Mouse (Mus musculus): ENCODE results near the gene Enpp6. TPM values are rescaled to one million over a fixed set of nuclear protein-coding genes. Genes with fewer than 3 reads are reported as not detected.
A peak's percentile ranks its signal among the peaks of the same experiment; 100 is the strongest.

Gene Enpp6
- total RNA-seq (2021): 10 to 100 TPM; 17.7 to 22.8 TPM

DNA sequence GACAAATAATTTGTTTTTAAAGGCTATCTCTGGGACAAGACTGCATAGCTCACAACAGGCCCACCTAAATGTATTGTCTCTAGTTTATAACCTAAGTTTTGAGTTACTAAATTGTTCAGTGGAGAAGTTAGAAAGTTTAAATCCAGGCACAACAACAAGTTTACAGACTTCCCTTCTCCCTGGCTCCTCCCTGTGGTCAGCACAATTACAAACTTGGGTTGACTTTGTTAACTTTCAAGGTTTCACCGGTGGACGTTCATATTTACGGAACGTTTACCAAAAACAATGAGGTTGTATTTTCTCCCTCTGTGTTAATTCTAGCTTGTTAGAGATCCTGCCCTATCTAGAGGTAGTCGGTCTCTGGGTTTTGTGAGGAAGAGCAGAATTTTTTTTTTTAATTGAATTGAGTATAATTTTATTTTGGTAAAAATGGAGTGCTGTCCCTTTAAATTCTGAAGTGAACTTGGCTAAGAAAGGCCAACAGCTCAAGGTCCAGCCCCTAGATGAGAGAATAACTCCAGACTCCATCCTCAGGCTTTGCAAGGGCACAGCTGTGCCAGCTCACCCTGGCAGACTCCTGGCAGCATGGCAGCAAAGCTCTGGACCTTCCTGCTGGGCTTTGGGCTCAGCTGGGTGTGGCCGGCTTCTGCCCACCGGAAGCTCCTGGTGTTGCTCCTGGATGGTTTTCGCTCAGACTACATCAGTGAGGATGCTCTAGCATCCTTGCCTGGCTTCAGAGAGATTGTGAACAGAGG lies at the start of gene Enpp6:
Gene Enpp6 (plus strand): TSS at position 502 of the 755 bp plus-strand sequence.
- DNase-seq (ENCODE audit: extremely low spot score in 1 of 2, low spot score in 1 of 2): no peak

GRCm38 (mm10) chr8:46938218-46938617 lies 48.5 kb upstream of the Enpp6 start:
- no peak for DNase-seq (ENCODE audit: extremely low spot score in 1 of 2, low spot score in 1 of 2)

- no peak for DNase-seq (ENCODE audit: extremely low spot score in 1 of 2, low spot score in 1 of 2)
Measured at GRCm38 (mm10) chr8:46941295-46941694, 45.4 kb upstream of the Enpp6 start.

DNA sequence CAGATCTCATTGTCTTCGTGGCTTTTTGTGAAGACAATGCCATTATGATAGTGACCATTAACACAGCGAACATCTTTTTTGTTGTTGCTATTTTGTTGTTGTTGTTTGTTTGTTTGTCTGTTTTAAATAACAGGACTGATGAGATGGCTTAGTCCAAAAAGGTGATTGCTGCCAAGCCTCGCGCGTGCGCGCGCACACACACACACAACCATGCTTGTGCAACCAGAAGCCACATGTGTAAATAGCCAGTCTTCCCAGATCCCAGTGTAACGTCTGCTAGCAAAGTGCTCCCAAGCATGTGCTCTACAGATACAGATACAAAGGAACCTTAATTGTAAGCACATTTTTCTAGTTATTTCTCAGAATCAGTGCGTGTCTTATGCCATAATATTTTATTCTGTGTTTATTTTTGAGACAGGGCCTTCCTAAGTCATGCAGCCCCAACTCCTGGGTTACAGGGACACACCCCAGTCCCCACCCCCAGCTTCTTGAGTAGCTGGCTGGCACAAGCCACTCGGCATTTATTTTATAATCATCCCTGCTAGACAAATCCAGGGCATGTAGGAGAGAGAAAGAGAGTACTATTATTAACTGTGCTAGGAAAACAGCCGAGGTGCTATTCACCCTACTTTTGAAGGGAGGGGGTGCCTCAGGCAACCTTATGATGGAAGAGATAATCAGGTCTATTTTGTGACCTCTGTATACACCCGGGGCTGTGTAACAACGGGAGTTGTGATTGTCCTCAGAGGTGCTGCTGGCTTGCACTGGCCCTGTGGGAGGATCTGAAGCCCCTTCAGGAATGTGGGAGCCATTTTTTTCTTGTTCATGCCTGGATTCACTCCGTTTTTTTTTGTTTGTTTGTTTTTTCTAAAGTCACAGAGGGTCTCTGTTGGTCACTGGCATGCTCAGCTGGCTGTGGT lies 44.7 kb upstream of the Enpp6 start:
- no peak for DNase-seq (ENCODE audit: extremely low spot score in 1 of 2, low spot score in 1 of 2)

DNA sequence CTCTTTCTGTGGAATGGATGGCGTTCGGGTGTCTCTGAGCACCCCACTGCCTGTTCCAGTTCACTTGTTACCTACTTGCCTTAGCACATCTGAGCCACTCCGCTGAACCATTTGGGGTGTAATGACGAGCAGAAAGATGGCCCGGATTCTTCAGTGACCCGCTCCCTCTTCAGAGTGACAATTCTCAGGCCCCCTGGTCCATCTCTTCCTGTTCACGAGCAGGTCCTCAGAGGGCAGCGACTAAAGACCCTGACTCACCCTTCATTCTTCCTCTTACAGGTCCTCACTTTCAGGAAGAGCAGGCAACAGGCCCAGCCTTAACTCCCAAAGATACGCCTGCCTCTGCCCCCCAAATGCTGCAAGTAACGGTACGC lies 44.0 kb upstream of the Enpp6 start:
- no peak for DNase-seq (ENCODE audit: extremely low spot score in 1 of 2, low spot score in 1 of 2)

GRCm38 (mm10) chr8:46943337-46943736 lies 43.4 kb upstream of the Enpp6 start:
- DNase-seq (ENCODE audit: extremely low spot score in 1 of 2, low spot score in 1 of 2): no peak

GRCm38 (mm10) chr8:46946181-46946580 lies 40.5 kb upstream of the Enpp6 start:
- no peak for DNase-seq (ENCODE audit: extremely low spot score in 1 of 2, low spot score in 1 of 2)

DNA sequence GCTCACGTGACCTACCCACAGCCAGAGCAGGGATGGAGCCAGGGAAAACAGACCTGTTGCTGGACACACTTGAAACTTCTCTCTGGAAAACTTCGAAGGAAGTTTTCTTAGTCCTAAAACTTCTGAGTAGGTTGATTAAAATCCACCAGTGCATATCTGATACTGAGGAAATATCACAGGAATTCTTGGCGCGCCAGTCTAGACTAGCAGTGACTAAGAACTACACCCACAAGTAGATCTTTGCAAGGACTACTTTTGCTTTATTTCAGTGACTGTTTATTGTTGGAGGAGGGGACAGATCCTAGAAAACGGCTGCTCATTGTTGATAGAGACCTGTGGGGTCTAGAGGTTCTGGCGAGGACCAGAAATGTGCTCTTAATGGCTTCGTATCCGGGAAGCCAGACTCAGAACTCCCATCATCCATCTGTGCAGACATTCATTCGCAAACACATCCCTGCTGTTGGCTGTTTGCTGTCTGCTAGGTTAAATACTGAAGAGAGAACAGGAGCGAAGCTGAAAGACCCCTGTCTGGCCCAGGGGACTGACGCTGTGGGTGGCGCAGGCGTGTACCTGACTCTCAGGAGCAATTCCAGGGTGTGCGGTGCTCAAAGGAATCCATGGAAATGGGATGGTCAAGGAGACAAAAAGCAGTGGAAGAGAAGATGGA lies 38.5 kb upstream of the Enpp6 start:
- DNase-seq (ENCODE audit: extremely low spot score in 1 of 2, low spot score in 1 of 2): no peak

- peak; percentile 48 to 92 for DNase-seq (ENCODE audit: extremely low spot score in 1 of 2, low spot score in 1 of 2)
Measured at GRCm38 (mm10) chr8:46953472-46953871, 33.2 kb upstream of the Enpp6 start.

DNA sequence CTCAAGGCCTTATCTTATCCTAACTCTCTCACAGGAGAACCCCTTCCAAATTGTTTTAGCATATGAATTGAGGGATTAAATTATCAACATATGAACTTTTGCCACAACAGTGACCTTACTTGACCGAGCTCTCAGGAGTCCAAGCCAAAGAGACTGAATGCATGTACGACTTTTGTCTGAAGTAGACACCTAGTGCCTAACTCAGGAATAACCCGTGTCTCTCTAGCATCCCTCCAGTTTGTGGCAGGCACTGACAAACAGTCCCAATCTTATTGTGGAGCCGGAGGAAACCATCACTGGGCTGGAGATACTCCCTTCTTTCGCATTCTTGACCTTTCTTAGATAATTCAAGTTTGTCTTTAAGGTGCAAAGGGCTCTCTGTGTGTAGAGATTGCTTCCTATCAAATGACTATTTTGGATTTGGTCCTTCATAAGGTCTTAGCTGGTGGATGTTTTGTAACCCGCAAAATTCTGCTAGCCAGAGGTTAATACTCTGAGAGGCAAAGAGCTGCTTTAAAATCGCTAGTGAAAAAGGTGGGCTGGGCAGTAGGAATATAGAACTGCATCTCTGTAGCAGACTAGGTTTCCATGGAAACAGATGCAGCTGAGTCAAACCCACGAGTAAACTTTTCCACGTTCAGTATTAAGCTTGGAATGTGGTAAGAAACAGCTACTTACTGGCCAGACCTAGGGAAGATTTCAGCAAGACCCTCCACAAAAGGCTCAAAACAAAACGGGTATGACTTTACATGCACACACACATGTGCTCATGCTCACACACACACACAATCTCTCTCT lies 23.9 kb upstream of the Enpp6 start:
- DNase-seq (ENCODE audit: extremely low spot score in 1 of 2, low spot score in 1 of 2): no peak

- DNase-seq (ENCODE audit: extremely low spot score in 1 of 2, low spot score in 1 of 2): no peak
Measured at GRCm38 (mm10) chr8:46963619-46964145, 23.0 kb upstream of the Enpp6 start.

DNA sequence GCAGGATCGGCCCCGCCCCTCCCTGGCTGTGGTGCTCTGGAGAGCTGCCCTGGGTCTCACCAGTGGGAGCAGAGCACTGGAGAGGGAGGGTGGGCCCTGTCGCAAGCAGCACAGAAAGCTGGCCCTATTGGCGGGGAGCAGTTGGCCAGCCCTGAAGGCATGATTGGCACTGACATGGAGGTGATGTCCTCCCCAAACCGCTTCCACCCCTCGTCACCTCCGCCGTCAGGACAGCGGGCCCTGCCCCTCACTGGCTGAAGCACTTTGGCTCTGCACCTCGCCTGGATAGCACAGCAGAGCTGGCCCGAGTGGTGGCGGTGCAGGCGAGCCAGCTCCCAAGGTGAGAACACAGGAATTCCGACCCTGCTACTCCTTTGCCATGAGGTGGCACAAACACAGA lies 20.9 kb upstream of the Enpp6 start:
- DNase-seq (ENCODE audit: extremely low spot score in 1 of 2, low spot score in 1 of 2): no peak

GRCm38 (mm10) chr8:46968721-46969120 lies 18.0 kb upstream of the Enpp6 start:
- DNase-seq (ENCODE audit: extremely low spot score in 1 of 2, low spot score in 1 of 2): no peak

- no peak for DNase-seq (ENCODE audit: extremely low spot score in 1 of 2, low spot score in 1 of 2)
Measured at GRCm38 (mm10) chr8:46969386-46969785, 17.3 kb upstream of the Enpp6 start.

DNA sequence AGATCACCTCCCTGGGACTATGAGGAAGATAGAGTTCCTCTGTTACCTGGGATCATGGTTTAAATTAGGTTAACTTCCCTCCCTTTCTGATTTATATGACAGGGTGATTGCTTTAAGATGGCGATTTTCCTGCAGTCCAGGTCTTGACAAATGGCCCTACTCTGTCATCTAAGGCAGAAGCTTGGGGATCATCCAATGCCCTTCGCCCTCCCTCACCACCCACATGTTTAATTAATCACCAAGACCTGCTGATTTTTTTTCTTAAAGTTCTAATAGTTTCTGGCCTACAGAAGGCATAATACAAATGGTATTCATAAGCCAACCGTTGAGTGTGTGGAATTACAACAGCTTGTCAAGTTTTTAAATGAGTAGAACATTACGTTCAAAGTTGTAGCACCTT lies 9.3 kb upstream of the Enpp6 start:
- DNase-seq (ENCODE audit: extremely low spot score in 1 of 2, low spot score in 1 of 2): no peak

DNA sequence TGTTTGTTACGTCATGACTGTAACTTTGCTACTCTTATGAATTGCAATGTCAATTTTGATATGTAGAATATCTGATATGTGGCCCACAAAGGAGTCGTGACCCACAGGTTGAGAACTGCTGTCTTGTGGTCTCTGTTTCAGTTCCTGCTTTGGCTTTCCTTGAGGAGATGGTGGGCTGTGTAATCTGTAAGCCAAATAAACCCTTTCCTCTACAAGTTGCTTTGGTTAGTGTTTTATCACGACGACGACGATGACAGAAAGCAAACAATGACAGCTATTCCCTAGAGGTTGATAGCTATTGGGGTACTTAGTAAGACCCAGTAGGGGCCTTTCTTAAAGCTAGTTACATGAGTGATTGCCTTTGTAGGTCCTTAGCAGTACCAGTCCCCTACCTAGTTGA lies 4.5 kb upstream of the Enpp6 start:
- DNase-seq (ENCODE audit: extremely low spot score in 1 of 2, low spot score in 1 of 2): no peak

- DNase-seq (ENCODE audit: extremely low spot score in 1 of 2, low spot score in 1 of 2): no peak
Measured at GRCm38 (mm10) chr8:46982770-46983169, 3.9 kb upstream of the Enpp6 start.

GRCm38 (mm10) chr8:46984647-46985046 lies 2.0 kb upstream of the Enpp6 start:
- no peak for DNase-seq (ENCODE audit: extremely low spot score in 1 of 2, low spot score in 1 of 2)

DNA sequence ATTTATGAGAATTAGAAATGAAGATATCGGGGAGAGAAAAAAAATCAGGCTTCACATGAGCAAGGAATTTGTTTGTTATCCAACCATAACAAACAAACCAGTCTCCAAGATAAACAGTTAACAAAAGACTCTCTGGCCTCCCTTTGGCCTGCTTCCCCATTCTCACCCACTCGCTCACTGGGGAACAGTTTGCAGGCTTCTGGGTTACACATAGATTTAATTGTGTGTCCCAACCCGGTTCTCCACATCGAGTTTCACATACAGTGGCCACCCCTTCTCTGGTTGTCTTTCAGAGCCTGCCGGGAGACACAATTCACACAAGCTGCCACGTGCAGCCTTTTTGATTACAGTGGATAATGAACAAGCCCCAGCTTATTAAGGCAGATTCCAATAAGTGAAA lies 1.7 kb downstream of the Enpp6 start:
- no peak for DNase-seq (ENCODE audit: extremely low spot score in 1 of 2, low spot score in 1 of 2)

GRCm38 (mm10) chr8:46991081-46991480 lies 4.4 kb downstream of the Enpp6 start:
- no peak for DNase-seq (ENCODE audit: extremely low spot score in 1 of 2, low spot score in 1 of 2)

All from layer of hippocampus, postnatal 25 days (tissue).